Mouse (Mus musculus): ENCODE data around the gene Mapk9.

GRCm38 (mm10) chr11:49847811-49848078 is 1.2 kb downstream of the Mapk9 start:
- TF ChIP-seq MAX (IDR thresholded peaks at IDR 0.05) (no peak), CTCF (IDR thresholded peaks at IDR 0.05; ENCODE audit: control insufficient read depth, insufficient read depth, insufficient read length) (no peak), USF1 (IDR thresholded peaks at IDR 0.05; ENCODE audit: low read depth) (no peak), MYOD1 (IDR thresholded peaks at IDR 0.05; ENCODE audit: control insufficient read depth, insufficient read length, low read depth) (no peak), MYOG (IDR thresholded peaks at IDR 0.05; ENCODE audit: control insufficient read depth, extremely low read depth, insufficient read length) (no peak), CEBPB (IDR thresholded peaks at IDR 0.05; ENCODE audit: low read depth) (no peak), FOSL1 (IDR thresholded peaks at IDR 0.05; ENCODE audit: insufficient read depth, low read length, poor library complexity, severe bottlenecking) (no peak)

Measured in C2C12 (cell line).